Mouse (Mus musculus): ENCODE results near the gene Lyzl4. TPM values are rescaled to one million over a fixed set of nuclear protein-coding genes. Genes with fewer than 3 reads are reported as not detected.
A peak's percentile ranks its signal among the peaks of the same experiment; 100 is the strongest.

Lyzl4 gene
- total RNA-seq, 2 experiments from 2014 or later: not detected

GRCm38 (mm10) chr9:121592948-121593550, 48.8 kb downstream of the Lyzl4 start:
- DNase-seq: peak; percentile 52
- Histone ChIP-seq H3K27ac (peak overlapping the region; percentile 10; the same call in 1 of the 2 replicates), H3K4me3 (no peak overlapping the region)
- intact Hi-C loops (cut with DNase I): no loop called here
- no peak for TF ChIP-seq CTCF (IDR thresholded peaks at IDR 0.05)

GRCm38 (mm10) chr9:121589533-121589932, 52.4 kb downstream of the Lyzl4 start:
- Histone ChIP-seq H3K4me3 (no peak overlapping the region), H3K27ac (no peak overlapping the region)
- intact Hi-C loops (cut with DNase I): no loop called here
- no peak for TF ChIP-seq CTCF (IDR thresholded peaks at IDR 0.05)
- DNase-seq: no peak

DNA sequence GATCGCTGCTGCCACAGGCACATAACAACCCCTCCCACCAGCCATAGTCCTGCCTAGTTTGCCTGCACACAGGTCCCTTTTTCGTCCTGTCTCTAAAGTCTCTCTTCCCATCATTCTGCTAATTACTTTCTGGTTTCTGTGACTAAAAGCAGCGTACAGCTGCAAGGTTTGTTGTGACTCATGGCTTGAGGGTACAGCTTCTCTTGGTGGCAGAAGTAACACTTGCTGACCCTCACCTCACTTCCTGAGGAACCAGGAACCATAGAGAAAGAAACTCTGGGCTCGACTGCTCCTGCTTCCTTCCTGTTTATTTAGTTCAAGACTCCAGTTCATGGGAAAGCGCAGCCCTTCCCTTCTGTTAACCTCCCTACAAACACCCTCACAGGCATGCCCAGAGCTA, 67.5 kb downstream of the Lyzl4 start:
- intact Hi-C loops (cut with DNase I): no loop called here
- no peak overlapping the region for H3K4me3 ChIP-seq
- H3K27ac ChIP-seq: no peak overlapping the region
- no peak for DNase-seq
- TF ChIP-seq CTCF (IDR thresholded peaks at IDR 0.05): no peak

DNA sequence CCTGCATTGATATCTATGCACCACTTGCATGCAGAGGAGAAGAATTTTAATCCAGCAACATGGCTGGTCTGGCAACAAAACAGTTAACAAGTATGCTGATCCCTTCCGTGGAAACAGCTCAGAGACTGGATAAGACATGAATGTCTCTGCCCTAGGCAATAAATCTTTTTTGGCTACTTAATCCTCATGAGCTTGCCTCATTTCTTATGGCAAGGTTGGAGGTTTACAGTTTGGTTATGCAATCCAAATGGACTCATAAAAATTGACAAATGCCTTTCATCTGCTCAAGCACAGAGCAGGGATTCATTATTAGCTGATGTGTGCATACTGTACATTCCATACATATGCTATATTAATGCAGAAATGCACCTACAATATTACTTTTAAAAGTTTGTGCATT, 73.4 kb downstream of the Lyzl4 start:
- no peak overlapping the region for H3K4me3 ChIP-seq
- DNase-seq: no peak
- H3K27ac ChIP-seq: no peak overlapping the region
- TF ChIP-seq CTCF (IDR thresholded peaks at IDR 0.05): no peak
- intact Hi-C loops (cut with DNase I): no loop called here

DNA sequence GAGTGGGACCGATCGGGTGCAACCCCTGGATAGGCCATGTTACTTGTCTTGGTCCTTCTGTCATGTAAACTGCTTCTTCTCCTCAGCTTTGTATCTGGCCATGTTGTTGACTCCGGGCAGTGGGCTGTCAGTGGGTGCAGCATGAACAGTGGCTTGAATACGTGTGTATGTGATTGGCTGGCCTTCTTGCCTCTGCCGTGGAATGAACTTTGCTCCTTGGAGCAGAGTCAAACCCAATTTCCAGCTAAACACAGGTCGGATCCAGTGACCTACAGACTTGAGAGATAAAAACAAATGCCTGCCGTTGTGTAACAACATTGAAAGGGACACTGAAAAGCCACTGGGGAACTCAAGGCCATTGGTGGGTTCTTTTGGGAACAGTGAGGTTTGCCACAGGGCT, 75.5 kb downstream of the Lyzl4 start:
- H3K4me3 ChIP-seq: no peak overlapping the region
- no peak for DNase-seq
- intact Hi-C loops (cut with DNase I): no loop called here
- TF ChIP-seq CTCF (IDR thresholded peaks at IDR 0.05): no peak
- no peak overlapping the region for H3K27ac ChIP-seq

DNA sequence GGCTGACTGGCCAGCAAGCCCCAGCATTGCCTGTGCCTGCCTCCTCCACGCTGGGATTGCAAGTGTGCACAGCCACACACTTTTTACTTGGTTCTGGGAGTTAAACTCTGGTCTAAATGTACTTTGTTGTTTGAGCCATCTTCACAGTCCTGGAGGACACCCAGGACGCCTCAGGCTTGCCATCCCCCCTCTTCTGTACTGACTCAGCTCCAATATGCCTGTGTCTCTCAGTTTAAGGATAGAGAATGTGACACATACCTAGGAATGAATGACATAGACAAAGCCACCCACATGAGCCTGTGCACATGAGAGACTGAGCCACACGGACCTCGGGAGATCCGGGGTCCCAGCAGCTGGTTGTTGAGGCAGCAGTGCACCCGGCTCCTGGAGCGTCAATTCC, 78.6 kb downstream of the Lyzl4 start:
- intact Hi-C loops (cut with DNase I): no loop called here
- TF ChIP-seq CTCF (IDR thresholded peaks at IDR 0.05): no peak
- no peak for DNase-seq
- no peak overlapping the region for H3K27ac ChIP-seq
- no peak overlapping the region for H3K4me3 ChIP-seq

GRCm38 (mm10) chr9:121560515-121560914, 81.4 kb downstream of the Lyzl4 start:
- no peak overlapping the region for H3K4me3 ChIP-seq
- DNase-seq: no peak
- no peak overlapping the region for H3K27ac ChIP-seq
- TF ChIP-seq CTCF (IDR thresholded peaks at IDR 0.05): no peak
- intact Hi-C loops (cut with DNase I): no loop called here

- TF ChIP-seq CTCF (IDR thresholded peaks at IDR 0.05): no peak
- Histone ChIP-seq H3K4me3 (no peak overlapping the region), H3K27ac (no peak overlapping the region)
- intact Hi-C loops (cut with DNase I): no loop called here
- DNase-seq: no peak
These were observed 83.7 kb downstream of the Lyzl4 start for GRCm38 (mm10) chr9:121558167-121558566.

GRCm38 (mm10) chr9:121556913-121557312, 85.0 kb downstream of the Lyzl4 start:
- H3K27ac ChIP-seq: no peak overlapping the region

GRCm38 (mm10) chr9:121555395-121556000, 86.4 kb downstream of the Lyzl4 start:
- no peak for TF ChIP-seq CTCF (IDR thresholded peaks at IDR 0.05)

More at GRCm38 (mm10) chr9:121556913-121557312, 85.0 kb downstream of the Lyzl4 start:
- intact Hi-C loops (cut with DNase I): no loop called here
- no peak for TF ChIP-seq CTCF (IDR thresholded peaks at IDR 0.05)
- DNase-seq: peak; percentile 25
- H3K4me3 ChIP-seq: no peak overlapping the region

DNA sequence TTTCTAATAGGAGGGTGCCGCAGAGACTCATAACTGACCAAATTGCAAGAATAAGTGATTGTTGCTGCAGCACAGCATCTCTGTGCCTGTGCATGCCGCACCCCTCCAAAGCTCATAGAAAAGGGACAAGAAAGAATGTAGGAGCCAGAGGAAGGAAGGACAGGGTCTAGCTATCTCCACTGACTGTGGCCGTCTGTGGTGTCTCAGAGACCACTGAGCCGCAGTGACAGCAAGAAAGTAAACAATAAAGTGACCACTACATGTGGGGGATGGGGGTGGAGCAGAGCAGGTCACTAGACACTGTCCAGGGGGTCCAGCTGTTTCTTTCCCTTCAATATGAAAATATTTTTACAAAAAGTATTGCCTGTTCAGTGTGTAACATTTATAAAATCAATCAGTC, 88.3 kb downstream of the Lyzl4 start:
- TF ChIP-seq CTCF (IDR thresholded peaks at IDR 0.05): no peak
- intact Hi-C loops (cut with DNase I): no loop called here
- Histone ChIP-seq H3K27ac (no peak overlapping the region), H3K4me3 (no peak overlapping the region)
- DNase-seq: no peak

More at GRCm38 (mm10) chr9:121555395-121556000, 86.4 kb downstream of the Lyzl4 start:
- Histone ChIP-seq H3K27ac (peak overlapping the region; percentile 46; the same call in 1 of the 2 replicates), H3K4me3 (peak overlapping the region; percentile 38)
- DNase-seq: peak; percentile 20
- intact Hi-C loops (cut with DNase I): no loop called here

- no peak overlapping the region for H3K27ac ChIP-seq
- intact Hi-C loops (cut with DNase I): no loop called here
- no peak overlapping the region for H3K4me3 ChIP-seq
- DNase-seq: no peak
- no peak for TF ChIP-seq CTCF (IDR thresholded peaks at IDR 0.05)
These were observed 91.5 kb downstream of the Lyzl4 start for GRCm38 (mm10) chr9:121550327-121550771.

DNA sequence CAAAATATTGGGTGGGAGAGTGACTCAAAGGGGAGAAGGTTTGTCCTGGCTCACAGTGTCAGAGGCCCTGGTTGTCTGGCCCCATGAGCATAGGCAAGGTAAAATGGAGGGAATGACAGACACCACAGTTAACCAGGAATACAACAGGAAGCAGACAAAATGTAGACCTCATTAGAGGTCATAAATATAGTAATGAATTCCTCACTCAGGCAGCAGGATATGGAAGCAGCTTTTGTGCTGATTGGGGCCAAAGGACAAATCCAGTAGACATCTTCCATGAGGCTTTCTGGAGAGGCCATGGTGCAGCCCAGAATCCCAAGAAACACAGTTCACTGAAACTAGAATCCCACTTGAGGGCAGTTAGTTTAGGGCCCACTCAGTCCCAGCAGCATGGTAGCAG, 92.5 kb downstream of the Lyzl4 start:
- no peak overlapping the region for H3K4me3 ChIP-seq
- intact Hi-C loops (cut with DNase I): no loop called here
- TF ChIP-seq CTCF (IDR thresholded peaks at IDR 0.05): no peak
- DNase-seq: no peak
- H3K27ac ChIP-seq: no peak overlapping the region

DNA sequence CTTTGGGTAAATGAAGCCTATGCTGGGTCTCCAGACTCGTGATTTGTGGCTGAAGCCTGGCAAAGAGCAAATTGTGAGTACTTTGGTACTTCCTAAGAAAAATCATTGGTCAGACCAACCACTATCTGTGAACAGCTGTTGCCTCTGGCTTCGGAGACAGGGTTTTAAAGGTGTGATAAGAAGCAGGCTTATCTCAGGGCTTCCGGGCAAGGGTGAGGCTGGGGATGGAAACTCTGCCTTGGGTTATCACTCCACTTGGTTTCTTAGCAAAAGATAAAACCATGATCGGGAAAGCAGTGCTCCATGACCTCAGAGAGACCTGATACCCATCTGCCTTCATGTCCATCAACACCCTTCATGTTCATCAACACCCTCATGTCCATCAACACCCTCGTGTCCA, 92.9 kb downstream of the Lyzl4 start:
- intact Hi-C loops (cut with DNase I): no loop called here
- Histone ChIP-seq H3K27ac (no peak overlapping the region), H3K4me3 (no peak overlapping the region)
- no peak for TF ChIP-seq CTCF (IDR thresholded peaks at IDR 0.05)
- no peak for DNase-seq

Measured in gastrocnemius, adult 2 months (tissue).